Mouse (Mus musculus) bone marrow macrophage, adult 2 months (primary cell): ENCODE measurements around the gene Gm49395. TPM values are rescaled to one million over a fixed set of nuclear protein-coding genes. Genes with fewer than 3 reads are reported as not detected.

ENCODE experiments used
- H3K27ac ChIP-seq: 2 replicates; pipeline ENCODE4 v1.5.1; 2012; ENCODE audit warnings: low read depth, low read length; ENCODE audit not compliant: insufficient read depth
- H3K4me1 ChIP-seq: 2 replicates; pipeline ENCODE4 v1.6.1; 2012; ENCODE audit warnings: low read length; ENCODE audit not compliant: control insufficient read depth, insufficient read depth
- H3K4me3 ChIP-seq: 2 replicates; pipeline ENCODE4 v1.5.1; 2012; ENCODE audit warnings: mild to moderate bottlenecking, low read length, moderate library complexity; ENCODE audit not compliant: insufficient read depth
- CTCF ChIP-seq: IDR thresholded peaks from 2 replicates; pipeline ENCODE4 v1.5.1; 2012; ENCODE audit warnings: low read depth, mild to moderate bottlenecking, low read length, moderate library complexity
- POLR2A ChIP-seq: IDR thresholded peaks from 2 replicates; pipeline ENCODE4 v1.6.1; 2012; ENCODE audit warnings: mild to moderate bottlenecking, low read depth, low read length, borderline replicate concordance
- polyA plus RNA-seq: library from polyadenylated mRNA; stranded (reverse); fragments of >200 nt; gene quantifications from 2 replicates; pipeline ENCODE4 v1.2.4, GENCODE M21; 2012; ENCODE audit not compliant: missing spikeins, insufficient read depth, insufficient read length

Gene Gm49395
- polyA plus RNA-seq, 1 experiment = not detected

- H3K4me3 ChIP-seq = no peak overlapping the region
- no peaks in the 10 kb centered on the region for H3K4me1 ChIP-seq
- no peak for TF ChIP-seq POLR2A
- no peak for TF ChIP-seq CTCF
- H3K27ac ChIP-seq = no peak overlapping the region
Measured at GRCm38 (mm10) chr13:115100381-115101177, 1.1 kb downstream of the Gm49395 start.

GRCm38 (mm10) chr13:115099381-115099780 is 2.3 kb downstream of the Gm49395 start:
- Histone ChIP-seq H3K4me1 (no peaks in the 10 kb centered on the region), H3K27ac (no peak overlapping the region), H3K4me3 (no peak overlapping the region)
- no peak for TF ChIP-seq CTCF
- no peak for TF ChIP-seq POLR2A

- Histone ChIP-seq H3K4me3 (no peak overlapping the region), H3K4me1 (no peaks in the 10 kb centered on the region)
- TF ChIP-seq POLR2A (no peak), CTCF (no peak)
Measured at GRCm38 (mm10) chr13:115098227-115098626, 3.5 kb downstream of the Gm49395 start.

GRCm38 (mm10) chr13:115096965-115097364 is 4.8 kb downstream of the Gm49395 start:
- no peak for TF ChIP-seq CTCF
- Histone ChIP-seq H3K4me1 (no peaks in the 10 kb centered on the region), H3K27ac (no peak overlapping the region), H3K4me3 (no peak overlapping the region)

More at GRCm38 (mm10) chr13:115098227-115098626, 3.5 kb downstream of the Gm49395 start:
- no peak overlapping the region for H3K27ac ChIP-seq

- H3K27ac ChIP-seq = no peak overlapping the region
- H3K4me1 ChIP-seq = no peaks in the 10 kb centered on the region
- H3K4me3 ChIP-seq = no peak overlapping the region
- TF ChIP-seq CTCF (no peak), POLR2A (no peak)
Measured at GRCm38 (mm10) chr13:115096216-115096615, 5.5 kb downstream of the Gm49395 start.

- Histone ChIP-seq H3K4me1 (peaks cover 3% of the 10 kb centered on the region; the same call in 1 of the 2 replicates), H3K27ac (no peak overlapping the region), H3K4me3 (no peak overlapping the region)
- no peak for TF ChIP-seq CTCF
- no peak for TF ChIP-seq POLR2A
Measured at GRCm38 (mm10) chr13:115095392-115095791, 6.3 kb downstream of the Gm49395 start.

GRCm38 (mm10) chr13:115091511-115091910 is 10.2 kb downstream of the Gm49395 start:
- Histone ChIP-seq H3K27ac (no peak overlapping the region), H3K4me1 (peaks cover 5% of the 10 kb centered on the region), H3K4me3 (no peak overlapping the region)
- TF ChIP-seq POLR2A = no peak
- no peak for TF ChIP-seq CTCF

- H3K27ac ChIP-seq = no peak overlapping the region
- TF ChIP-seq POLR2A (no peak), CTCF (no peak)
- peaks cover 5% of the 10 kb centered on the region for H3K4me1 ChIP-seq
- H3K4me3 ChIP-seq = peak overlapping the region; percentile 90
Measured at GRCm38 (mm10) chr13:115090977-115091445, 10.7 kb downstream of the Gm49395 start.

GRCm38 (mm10) chr13:115090069-115090976 is 11.4 kb downstream of the Gm49395 start, which contains the start of gene Pelo:
TSS of gene Pelo (minus strand) at chr13:115090186.
- Histone ChIP-seq H3K4me3 (peak within 1 kb of the TSS; percentile 90), H3K4me1 (peaks cover 5% of the 10 kb centered on the region), H3K27ac (peak within 1 kb of the TSS; percentile 4; the same call in 1 of the 2 replicates)
- TF ChIP-seq CTCF (no peak), POLR2A (no peak)
